Mouse (Mus musculus): ENCODE measurements around the gene Tnpo1.

DNA sequence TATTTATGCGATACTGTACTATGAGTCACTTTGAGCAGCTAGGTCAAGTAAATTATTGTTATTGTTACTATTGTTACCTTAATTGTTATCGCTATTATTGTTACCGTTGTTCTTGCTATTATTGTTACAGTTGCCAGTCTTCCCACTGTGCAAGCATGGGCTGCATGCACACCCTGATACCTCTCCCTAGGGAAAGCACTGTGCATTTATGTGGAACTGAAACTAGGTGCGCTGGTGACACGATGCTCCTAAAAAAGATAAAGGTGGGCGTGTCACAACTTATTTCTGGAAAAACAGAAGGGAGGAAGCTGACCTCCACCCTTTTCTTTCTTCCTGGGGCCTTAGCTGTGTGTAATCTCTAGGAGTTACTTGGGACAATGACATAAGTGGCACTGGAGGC, 41.8 kb upstream of the Tnpo1 start:
- TF ChIP-seq POLR2A (IDR thresholded peaks at IDR 0.05; ENCODE audit: borderline replicate concordance, low read depth, low read length), result no peak
- TF ChIP-seq CTCF (IDR thresholded peaks at IDR 0.05; ENCODE audit: low read depth, low read length), result no peak
